Mouse (Mus musculus) myocyte (in vitro differentiated cells): ENCODE measurements at regions not wholly inside any gene's neighbourhood (a gene's known extent, or its start where the extent isn't known, plus 50 kb on each side); places are given as distances from the start of the nearest gene placed in this dataset.

Experiments
- H3K27me3 ChIP-seq: one replicate; pipeline ENCODE4 v1.6.1; 2011; ENCODE audit not compliant: control insufficient read depth, insufficient read depth, insufficient read length
- H3K36me3 ChIP-seq: one replicate; pipeline ENCODE4 v1.6.1; 2011; ENCODE audit not compliant: control insufficient read depth, insufficient read depth
- H3K4me2 ChIP-seq: one replicate; pipeline ENCODE4 v1.6.1; 2011; ENCODE audit warnings: low read depth, control low read depth
- H3K4me3 ChIP-seq: one replicate; pipeline ENCODE4 v1.5.1; 2011; ENCODE audit warnings: mild to moderate bottlenecking, control low read depth, moderate library complexity
- H3K79me2 ChIP-seq: one replicate; pipeline ENCODE4 v1.6.1; 2011; ENCODE audit not compliant: control insufficient read depth, insufficient read depth
- H3ac ChIP-seq: one replicate; pipeline ENCODE4 v1.6.1; 2011; ENCODE audit not compliant: control insufficient read depth, insufficient read length
- CEBPB ChIP-seq: IDR thresholded peaks from 2 replicates; pipeline ENCODE4 v1.6.1; 2011; ENCODE audit warnings: mild to moderate bottlenecking, moderate library complexity; ENCODE audit not compliant: poor library complexity, insufficient read depth, severe bottlenecking
- E2F4 ChIP-seq: IDR thresholded peaks from one replicate; pipeline ENCODE4 v1.6.1; 2011; ENCODE audit warnings: mild to moderate bottlenecking, control low read depth, moderate library complexity; ENCODE audit not compliant: insufficient read depth
- MAX ChIP-seq: IDR thresholded peaks from one replicate; pipeline ENCODE4 v1.6.1; 2011; ENCODE audit warnings: low read depth, mild to moderate bottlenecking, control low read depth
- MYOD1 ChIP-seq, 3 experiments: IDR thresholded peaks; one replicate each; pipeline ENCODE4 v1.6.1; 2011; ENCODE audit warnings: control low read depth in 2 of 3, low read depth in 2 of 3, mild to moderate bottlenecking in 2 of 3, moderate library complexity in 1 of 3; ENCODE audit not compliant: insufficient read length in 2 of 3, control insufficient read depth in 1 of 3
- MYOG ChIP-seq, 3 experiments: IDR thresholded peaks; one replicate each; pipeline ENCODE4 v1.6.1; 2011; ENCODE audit warnings: control low read depth in 2 of 3, low read depth in 2 of 3, mild to moderate bottlenecking in 2 of 3; ENCODE audit not compliant: insufficient read length in 2 of 3, control insufficient read depth in 1 of 3, insufficient read depth in 1 of 3
- POLR2A ChIP-seq: IDR thresholded peaks from one replicate; pipeline ENCODE4 v1.6.1; 2011; ENCODE audit warnings: low read depth, mild to moderate bottlenecking, control low read depth, moderate library complexity; ENCODE audit not compliant: insufficient read length
- POLR2AphosphoS2 ChIP-seq: IDR thresholded peaks from one replicate; pipeline ENCODE4 v1.6.1; 2011; ENCODE audit warnings: low read depth, control low read depth; ENCODE audit not compliant: insufficient read length
- REST ChIP-seq: IDR thresholded peaks from one replicate; pipeline ENCODE4 v1.6.1; 2011; ENCODE audit warnings: mild to moderate bottlenecking, control low read depth, moderate library complexity; ENCODE audit not compliant: insufficient read depth, insufficient read length
- SRF ChIP-seq: IDR thresholded peaks from one replicate; pipeline ENCODE4 v1.6.1; 2011; ENCODE audit warnings: low read depth; ENCODE audit not compliant: control insufficient read depth, insufficient read length
- TCF12 ChIP-seq: IDR thresholded peaks from one replicate; pipeline ENCODE4 v1.6.1; 2011; ENCODE audit warnings: mild to moderate bottlenecking, control low read depth; ENCODE audit not compliant: poor library complexity, insufficient read depth, severe bottlenecking
- TCF3 ChIP-seq: IDR thresholded peaks from one replicate; pipeline ENCODE4 v1.6.1; 2011; ENCODE audit warnings: low read depth, control low read depth; ENCODE audit not compliant: insufficient read length
- USF1 ChIP-seq: IDR thresholded peaks from one replicate; pipeline ENCODE4 v1.6.1; 2011; ENCODE audit warnings: low read depth, mild to moderate bottlenecking, control low read depth, moderate library complexity

DNA sequence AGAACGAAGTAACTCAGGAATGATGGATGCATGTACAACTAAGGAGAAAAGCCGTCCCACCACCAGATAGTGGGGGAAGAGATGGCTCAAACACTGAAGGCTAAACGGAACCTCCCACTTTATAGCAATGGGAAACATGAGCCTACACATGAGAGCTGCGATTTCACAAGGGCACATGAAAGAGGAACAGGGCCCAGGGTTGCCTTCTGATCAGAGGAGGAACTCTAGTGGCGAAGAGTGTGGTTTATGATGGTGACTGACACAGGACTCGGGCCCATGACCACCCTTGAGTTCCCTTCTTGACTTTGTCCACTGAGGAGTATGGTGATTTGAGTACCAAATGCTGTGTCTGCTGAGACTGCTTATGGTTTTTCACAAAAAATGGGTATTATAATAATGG, 179.2 kb upstream of the Pde3a start:
- H3ac ChIP-seq, result no peak overlapping the region
- H3K79me2 ChIP-seq, result no peaks in the 10 kb centered on the region
- H3K27me3 ChIP-seq, result no peaks in the 10 kb centered on the region
- H3K4me2 ChIP-seq, result no peak overlapping the region
- H3K36me3 ChIP-seq, result no peaks in the 10 kb centered on the region
- no peak overlapping the region for H3K4me3 ChIP-seq
- TF ChIP-seq SRF, result no peak
- no peak for TF ChIP-seq TCF3
- TF ChIP-seq POLR2AphosphoS2, result no peak
- no peak for TF ChIP-seq CEBPB
- no peak for TF ChIP-seq REST
- TF ChIP-seq POLR2A, result no peak
- no peak for TF ChIP-seq E2F4
- TF ChIP-seq MYOG (IDR thresholded peaks at IDR 0.05; ENCODE audit: control insufficient read depth in 1 of 3, insufficient read depth in 1 of 3, insufficient read length in 2 of 3, low read depth in 2 of 3), result no peak
- no peak for TF ChIP-seq MAX
- no peak for TF ChIP-seq MYOD1 (IDR thresholded peaks at IDR 0.05; ENCODE audit: control insufficient read depth in 1 of 3, insufficient read length in 2 of 3, low read depth in 2 of 3)
- TF ChIP-seq TCF12, result no peak
- no peak for TF ChIP-seq USF1

DNA sequence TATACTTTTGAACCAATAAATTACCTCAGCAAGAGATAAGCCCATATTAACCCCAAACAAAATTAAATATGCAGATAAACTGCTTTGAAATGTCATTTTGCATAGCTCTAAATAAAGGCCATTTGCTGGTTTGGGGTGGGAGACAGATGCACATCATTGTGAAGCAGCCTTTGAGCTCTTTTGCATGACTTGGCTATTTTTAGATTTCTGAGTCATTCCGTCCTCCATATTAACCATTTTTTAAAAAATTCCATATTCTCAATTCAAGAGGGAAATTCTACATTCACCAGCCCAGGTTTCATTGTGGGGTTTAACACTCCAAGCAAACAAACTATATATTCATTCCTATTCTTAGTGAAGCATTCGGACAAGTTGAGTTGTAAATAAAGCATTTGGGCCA, 177.6 kb upstream of the Pde3a start:
- no peaks in the 10 kb centered on the region for H3K27me3 ChIP-seq
- no peak overlapping the region for H3K4me3 ChIP-seq
- TF ChIP-seq MAX, result no peak
- TF ChIP-seq USF1, result no peak
- no peaks in the 10 kb centered on the region for H3K36me3 ChIP-seq
- H3K4me2 ChIP-seq, result no peak overlapping the region
- no peaks in the 10 kb centered on the region for H3K79me2 ChIP-seq
- no peak overlapping the region for H3ac ChIP-seq

DNA sequence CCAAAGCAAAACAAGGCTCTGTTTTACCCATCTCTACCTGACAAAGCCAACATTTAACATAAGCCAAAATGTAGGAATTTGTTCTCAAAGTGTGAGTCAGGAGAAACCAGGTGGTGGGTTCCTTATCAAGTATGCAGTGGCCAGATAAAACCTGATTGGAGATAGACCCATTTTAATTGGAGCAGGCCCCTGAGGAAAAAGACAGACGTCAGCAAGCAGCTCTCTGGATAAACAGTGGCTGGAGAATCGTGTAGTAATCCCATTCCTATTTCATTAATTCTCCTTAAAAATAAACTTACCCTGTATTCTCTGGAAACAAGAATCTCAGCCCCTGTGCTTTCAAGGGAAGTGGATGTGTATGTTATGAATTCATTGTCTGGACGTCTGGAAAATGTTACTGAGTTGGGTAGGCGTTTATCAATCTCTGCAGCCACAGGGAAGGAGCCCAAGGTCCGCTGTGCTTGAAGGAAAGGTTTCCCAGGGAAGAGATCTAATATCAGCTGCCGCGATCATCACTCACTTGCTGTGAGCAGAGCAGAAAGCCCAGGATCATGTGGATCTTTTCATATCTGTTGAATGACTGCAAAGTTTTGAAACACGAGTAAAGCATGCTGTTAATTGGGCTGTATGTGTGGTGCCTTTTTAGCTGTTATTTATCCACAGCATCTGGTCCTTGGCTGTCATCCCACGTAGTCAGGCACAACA, 157.8 kb upstream of the Pde3a start:
- no peaks in the 10 kb centered on the region for H3K36me3 ChIP-seq
- no peaks in the 10 kb centered on the region for H3K27me3 ChIP-seq
- H3K4me3 ChIP-seq, result no peak overlapping the region
- H3ac ChIP-seq, result no peak overlapping the region
- H3K79me2 ChIP-seq, result no peaks in the 10 kb centered on the region
- TF ChIP-seq POLR2AphosphoS2 (no peak), SRF (no peak), CEBPB (no peak), E2F4 (no peak)
- no peak overlapping the region for H3K4me2 ChIP-seq

DNA sequence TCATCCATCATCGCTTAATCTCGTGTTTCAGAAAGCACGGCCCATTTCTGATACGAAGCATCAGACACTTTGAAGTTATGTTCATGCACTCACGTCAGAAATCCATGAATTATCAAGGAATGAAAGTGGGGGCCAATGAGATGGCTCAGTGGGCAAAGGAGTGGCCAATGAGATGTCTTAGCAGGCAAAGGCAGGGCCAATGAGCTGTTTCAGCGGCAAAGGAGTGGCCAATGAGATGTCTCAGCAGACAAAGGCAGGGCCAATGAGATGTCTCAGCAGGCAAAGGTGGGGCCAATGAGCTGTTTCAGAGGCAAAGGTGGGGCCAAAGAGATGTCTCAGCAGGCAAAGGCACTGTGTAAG, 157.3 kb upstream of the Pde3a start:
- no peak for TF ChIP-seq E2F4
- Histone ChIP-seq H3ac (no peak overlapping the region), H3K4me3 (no peak overlapping the region), H3K36me3 (no peaks in the 10 kb centered on the region), H3K79me2 (no peaks in the 10 kb centered on the region), H3K4me2 (no peak overlapping the region), H3K27me3 (no peaks in the 10 kb centered on the region)

DNA sequence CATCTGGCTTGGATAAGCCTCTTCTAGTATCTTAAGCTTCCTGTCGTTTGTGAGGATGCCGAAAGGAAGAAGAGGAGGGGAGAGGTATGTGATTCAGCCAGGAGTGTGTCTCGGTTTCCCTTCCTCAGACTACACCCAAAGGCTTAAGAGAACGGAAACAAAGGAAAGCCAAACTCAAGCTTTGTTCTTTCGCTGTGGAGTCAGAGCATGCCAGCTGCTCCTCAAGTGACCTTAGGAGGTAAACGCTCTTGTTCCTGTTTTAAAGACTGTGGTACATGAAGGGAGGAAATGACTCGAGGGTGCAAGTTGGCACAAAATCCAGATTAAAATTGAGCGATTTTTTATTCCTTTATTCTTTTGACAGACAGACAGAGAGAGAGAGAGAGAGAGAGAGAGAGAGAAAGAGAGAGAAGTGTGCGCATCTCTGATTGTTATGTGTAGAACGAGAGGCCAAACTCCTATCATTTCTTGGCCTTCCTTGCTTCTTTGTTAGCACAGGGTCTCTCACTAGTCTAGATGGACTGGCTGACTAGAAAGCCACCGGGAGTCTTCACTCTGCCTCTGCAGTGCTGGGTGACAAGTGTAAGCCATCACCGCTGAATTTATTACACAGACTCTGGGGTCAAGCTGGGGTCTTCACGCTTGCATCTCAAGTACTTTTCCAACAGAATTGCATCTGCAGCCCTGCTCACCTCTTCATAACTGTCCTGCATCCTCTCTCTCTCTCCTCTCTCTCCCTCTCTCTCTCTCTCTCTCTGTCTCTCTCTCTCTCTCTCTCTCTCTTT, 151.5 kb upstream of the Pde3a start:
- no peaks in the 10 kb centered on the region for H3K36me3 ChIP-seq

DNA sequence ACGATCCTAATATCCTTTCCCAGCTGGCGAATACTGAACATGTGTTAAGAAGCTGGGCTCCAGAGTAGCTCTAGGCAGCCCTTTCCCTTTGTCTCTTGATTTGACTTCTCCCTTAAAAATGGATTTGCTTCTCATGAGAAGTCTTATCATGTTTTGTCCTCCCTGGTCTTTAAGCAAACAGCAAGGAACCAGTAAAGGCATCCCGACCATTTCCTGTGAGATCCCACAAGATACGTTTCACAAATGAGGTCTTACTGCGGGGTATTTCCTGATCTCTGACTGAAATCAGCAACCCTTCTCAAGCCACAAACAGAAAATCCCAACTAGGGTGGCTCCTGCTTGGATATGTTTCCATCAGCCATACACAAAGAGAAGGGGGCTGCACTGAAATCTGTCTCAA, 130.8 kb upstream of the Pde3a start:
- Histone ChIP-seq H3K4me3 (no peak overlapping the region), H3K4me2 (no peak overlapping the region), H3ac (no peak overlapping the region), H3K79me2 (no peaks in the 10 kb centered on the region), H3K27me3 (no peaks in the 10 kb centered on the region), H3K36me3 (no peaks in the 10 kb centered on the region)
- no peak for TF ChIP-seq REST
- TF ChIP-seq TCF12, result no peak
- TF ChIP-seq TCF3, result no peak
- TF ChIP-seq E2F4, result no peak
- TF ChIP-seq MYOG (IDR thresholded peaks at IDR 0.05; ENCODE audit: control insufficient read depth in 1 of 3, insufficient read depth in 1 of 3, insufficient read length in 2 of 3, low read depth in 2 of 3), result no peak
- no peak for TF ChIP-seq MYOD1 (IDR thresholded peaks at IDR 0.05; ENCODE audit: control insufficient read depth in 1 of 3, insufficient read length in 2 of 3, low read depth in 2 of 3)
- TF ChIP-seq POLR2A, result no peak
- TF ChIP-seq SRF, result no peak
- TF ChIP-seq MAX, result no peak
- TF ChIP-seq CEBPB, result no peak
- TF ChIP-seq USF1, result no peak

More for the DNA sequence above, 151.5 kb upstream of the Pde3a start:
- H3K4me3 ChIP-seq, result no peak overlapping the region
- no peaks in the 10 kb centered on the region for H3K79me2 ChIP-seq
- no peaks in the 10 kb centered on the region for H3K27me3 ChIP-seq
- H3ac ChIP-seq, result no peak overlapping the region
- TF ChIP-seq MAX, result no peak
- TF ChIP-seq CEBPB, result no peak
- no peak for TF ChIP-seq TCF3
- no peak for TF ChIP-seq E2F4
- no peak for TF ChIP-seq TCF12
- no peak overlapping the region for H3K4me2 ChIP-seq
